Mouse (Mus musculus) intestine, postnatal 0 days (tissue): ENCODE data around the gene Elf1. TPM values are rescaled to one million over a fixed set of nuclear protein-coding genes. Genes with fewer than 3 reads are reported as not detected.
A peak's percentile ranks its signal among the peaks of the same experiment; 100 is the strongest.

Experiments used
- ATAC-seq: fragments of 200-750 bp; cut with Nextera tagmentation; 2 replicates; pipeline ENCODE4 v1.8.0; 2017; ENCODE audit warnings: mild to moderate bottlenecking, moderate TSS enrichment, moderate library complexity
- H3K27ac ChIP-seq: fragments of 300-500 bp; sonication (generic); 2 replicates; pipeline ENCODE4 v1.5.1; 2014; ENCODE audit warnings: mild to moderate bottlenecking, low read depth, low read length, moderate library complexity
- H3K27me3 ChIP-seq: fragments of 300-500 bp; sonication (generic); replicated peaks from 2 replicates; pipeline ENCODE4 v1.6.1; 2014; ENCODE audit warnings: low read length, mixed read lengths; ENCODE audit not compliant: control insufficient read depth, insufficient read depth
- H3K36me3 ChIP-seq: fragments of 300-500 bp; sonication (generic); 2 replicates; pipeline ENCODE4 v1.6.1; 2014; ENCODE audit warnings: mild to moderate bottlenecking, moderate library complexity; ENCODE audit not compliant: control insufficient read depth, insufficient read depth
- H3K4me1 ChIP-seq: fragments of 300-500 bp; sonication (generic); replicated peaks from 2 replicates; pipeline ENCODE4 v1.6.1; 2014; ENCODE audit warnings: antibody characterized with exemption, low read length, mixed read lengths; ENCODE audit not compliant: control insufficient read depth, insufficient read depth
- H3K4me2 ChIP-seq: fragments of 300-500 bp; sonication (generic); replicated peaks from 2 replicates; pipeline ENCODE4 v1.6.1; 2014; ENCODE audit warnings: low read depth, mild to moderate bottlenecking, moderate library complexity
- H3K4me3 ChIP-seq: fragments of 300-500 bp; sonication (generic); 2 replicates; pipeline ENCODE4 v1.5.1; 2014; ENCODE audit warnings: low read depth, low read length
- H3K9ac ChIP-seq: fragments of 300-500 bp; sonication (generic); 2 replicates; pipeline ENCODE4 v1.6.1; 2014; ENCODE audit warnings: mild to moderate bottlenecking, low read depth, low read length
- H3K9me3 ChIP-seq: fragments of 300-500 bp; sonication (generic); 2 replicates; pipeline ENCODE4 v1.6.1; 2016; ENCODE audit warnings: mixed run types; ENCODE audit not compliant: control insufficient read depth
- CTCF ChIP-seq: sonication (generic); IDR thresholded peaks from 2 replicates; pipeline ENCODE4 v1.5.1; 2016; ENCODE audit warnings: low read depth, mild to moderate bottlenecking, control low read depth, antibody characterized with exemption, moderate library complexity
- WGBS: fragments of 180-500 bp; shearing (Covaris S2); extraction: QIAGEN DNeasy Blood & Tissue Kit; methylation state at CpG from one replicate; pipeline ENCODE4 v1.1.7; 2014; 5-methylcytosine and 5-hydroxymethylcytosine counted together
- polyA plus RNA-seq: library from polyadenylated mRNA; unstranded; fragments of >200 nt; fragmentation: Nextera tagmentation; extraction: Ambion mirVana; gene quantifications from 2 replicates; pipeline ENCODE4 v1.2.1, GENCODE M21; 2015

Elf1 gene
- 19.2 and 20.0 TPM in 2 replicates for polyA plus RNA-seq

- ATAC-seq, result peak; percentile 79
- H3K4me1 ChIP-seq, result no peaks in the 10 kb centered on the region
- H3K4me2 ChIP-seq, result peak within 1 kb of the TSS; percentile 80
- H3K4me3 ChIP-seq, result peak within 1 kb of the TSS; percentile 95
- peak within 1 kb of the TSS; percentile 99 for H3K9ac ChIP-seq
- peak within 1 kb of the TSS; percentile 100 for H3K27ac ChIP-seq
- no peaks in the 10 kb centered on the region for H3K27me3 ChIP-seq
- H3K9me3 ChIP-seq, result no peaks in the 10 kb centered on the region
- under 1% methylated on average over 72 of the region's 96 CpGs for WGBS
- no peak for TF ChIP-seq CTCF
- 0 out of 2 replicates have a peak, but pooled peaks cover 6% of the 10 kb centered on the region for H3K36me3 ChIP-seq
These were observed at the start of gene Elf1 for GRCm38 (mm10) chr14:79480624-79481338. Elf1 (plus strand) TSS chr14:79481194.

- no peaks in the 10 kb centered on the region for H3K27me3 ChIP-seq
- H3K4me2 ChIP-seq, result no peak overlapping the region
- no peaks in the 10 kb centered on the region for H3K4me1 ChIP-seq
- WGBS, result 89% methylated on average over 1 of the region's 1 CpGs
- no peak overlapping the region for H3K27ac ChIP-seq
- no peaks in the 10 kb centered on the region for H3K9me3 ChIP-seq
- no peak for TF ChIP-seq CTCF
- no peak overlapping the region for H3K4me3 ChIP-seq
- H3K36me3 ChIP-seq, result no peaks in the 10 kb centered on the region
- no peak for ATAC-seq
- H3K9ac ChIP-seq, result no peak overlapping the region
These were observed 46.9 kb upstream of the Elf1 start for GRCm38 (mm10) chr14:79434068-79434467.

GRCm38 (mm10) chr14:79440655-79441054 is 40.3 kb upstream of the Elf1 start:
- no peak overlapping the region for H3K4me3 ChIP-seq
- no peak overlapping the region for H3K27ac ChIP-seq
- no peak for ATAC-seq
- no peaks in the 10 kb centered on the region for H3K9me3 ChIP-seq
- no peak overlapping the region for H3K4me2 ChIP-seq
- no peak for TF ChIP-seq CTCF
- H3K27me3 ChIP-seq, result no peaks in the 10 kb centered on the region
- H3K4me1 ChIP-seq, result no peaks in the 10 kb centered on the region
- 91% methylated on average over 2 of the region's 2 CpGs for WGBS
- H3K36me3 ChIP-seq, result no peaks in the 10 kb centered on the region
- no peak overlapping the region for H3K9ac ChIP-seq

GRCm38 (mm10) chr14:79441441-79441840 is 39.6 kb upstream of the Elf1 start:
- 74% methylated on average over 5 of the region's 5 CpGs for WGBS
- H3K9ac ChIP-seq, result no peak overlapping the region
- no peaks in the 10 kb centered on the region for H3K27me3 ChIP-seq
- H3K9me3 ChIP-seq, result no peaks in the 10 kb centered on the region
- no peak overlapping the region for H3K27ac ChIP-seq
- H3K4me3 ChIP-seq, result no peak overlapping the region
- H3K4me1 ChIP-seq, result no peaks in the 10 kb centered on the region
- no peaks in the 10 kb centered on the region for H3K36me3 ChIP-seq
- no peak overlapping the region for H3K4me2 ChIP-seq
- TF ChIP-seq CTCF, result no peak
- no peak for ATAC-seq

GRCm38 (mm10) chr14:79444601-79445000 is 36.4 kb upstream of the Elf1 start:
- no peak for ATAC-seq
- Histone ChIP-seq H3K4me2 (no peak overlapping the region), H3K27ac (no peak overlapping the region), H3K4me3 (no peak overlapping the region), H3K36me3 (no peaks in the 10 kb centered on the region), H3K9ac (no peak overlapping the region), H3K27me3 (no peaks in the 10 kb centered on the region), H3K9me3 (no peaks in the 10 kb centered on the region), H3K4me1 (no peaks in the 10 kb centered on the region)
- TF ChIP-seq CTCF, result no peak
- WGBS, result 80% methylated on average over 9 of the region's 9 CpGs

- TF ChIP-seq CTCF, result no peak
- Histone ChIP-seq H3K4me1 (no peaks in the 10 kb centered on the region), H3K9me3 (no peaks in the 10 kb centered on the region), H3K36me3 (no peaks in the 10 kb centered on the region), H3K9ac (no peak overlapping the region), H3K27ac (no peak overlapping the region), H3K4me2 (no peak overlapping the region), H3K4me3 (no peak overlapping the region), H3K27me3 (no peaks in the 10 kb centered on the region)
- whole genome bisulfite sequencing, result 75% methylated on average over 16 of the region's 16 CpGs
- ATAC-seq, result no peak
These were observed 35.9 kb upstream of the Elf1 start for GRCm38 (mm10) chr14:79445055-79445620.
